Mouse (Mus musculus) intestine, embryonic 15.5 days (tissue): ENCODE measurements around the gene Gns. TPM values are rescaled to one million over a fixed set of nuclear protein-coding genes. Genes with fewer than 3 reads are reported as not detected.

Source experiments
- ATAC-seq: fragments of 200-750 bp; cut with Nextera tagmentation; 2 replicates; pipeline ENCODE4 v1.8.0; 2017; ENCODE audit warnings: moderate TSS enrichment, moderate library complexity
- H3K27ac ChIP-seq: fragments of 300-500 bp; sonication (generic); 2 replicates; pipeline ENCODE4 v1.5.1; 2015; ENCODE audit warnings: mild to moderate bottlenecking, inconsistent platforms
- H3K27me3 ChIP-seq: fragments of 300-500 bp; sonication (generic); replicated peaks from 2 replicates; pipeline ENCODE4 v1.6.1; 2015; ENCODE audit warnings: inconsistent platforms
- H3K36me3 ChIP-seq: fragments of 300-500 bp; sonication (generic); 2 replicates; pipeline ENCODE4 v1.6.1; 2015; ENCODE audit warnings: inconsistent platforms
- H3K4me1 ChIP-seq: fragments of 300-500 bp; sonication (generic); replicated peaks from 2 replicates; pipeline ENCODE4 v1.6.1; 2015; ENCODE audit warnings: inconsistent platforms
- H3K4me2 ChIP-seq: fragments of 300-500 bp; sonication (generic); replicated peaks from 2 replicates; pipeline ENCODE4 v1.6.1; 2015; ENCODE audit warnings: mild to moderate bottlenecking, inconsistent platforms
- H3K4me3 ChIP-seq: fragments of 300-500 bp; sonication (generic); replicated peaks from 2 replicates; pipeline ENCODE4 v1.5.1; 2015; ENCODE audit warnings: inconsistent platforms
- H3K9ac ChIP-seq: fragments of 300-500 bp; sonication (generic); 2 replicates; pipeline ENCODE4 v1.6.1; 2015; ENCODE audit warnings: inconsistent platforms
- H3K9me3 ChIP-seq: fragments of 300-500 bp; sonication (generic); 2 replicates; pipeline ENCODE4 v1.6.1; 2016; ENCODE audit warnings: inconsistent platforms
- WGBS: fragments of 180-500 bp; shearing (Covaris S2); methylation state at CpG from one replicate; pipeline ENCODE4 v1.1.7; 2015; 5-methylcytosine and 5-hydroxymethylcytosine counted together
- polyA plus RNA-seq: library from polyadenylated mRNA; unstranded; fragments of >200 nt; fragmentation: Nextera tagmentation; extraction: Ambion mirVana; gene quantifications from 2 replicates; pipeline ENCODE4 v1.2.1, GENCODE M21; 2015

Gene Gns
- polyA plus RNA-seq, 1 experiment from 2014 or later: 41.4 TPM

DNA sequence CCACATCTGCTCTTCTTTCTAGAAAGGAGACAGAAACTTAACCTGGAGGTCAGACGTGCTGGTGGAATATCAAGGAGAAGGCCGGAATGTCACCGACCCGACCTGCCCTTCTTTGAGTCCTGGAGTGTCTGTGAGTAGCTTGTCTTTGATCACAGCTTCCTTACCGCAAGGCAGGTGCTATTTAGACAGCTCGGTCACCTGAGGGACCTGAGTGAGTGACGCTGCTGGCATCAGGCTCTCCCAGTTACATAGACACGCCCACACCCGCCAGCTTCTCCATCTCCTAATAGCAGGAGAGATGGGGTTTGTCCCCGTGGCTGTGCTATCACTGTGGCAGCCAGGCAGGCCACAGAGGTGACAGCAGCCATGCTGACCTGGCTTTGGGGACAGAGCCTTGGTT, 25.7 kb downstream of the Gns start:
- no peak for ATAC-seq
- Histone ChIP-seq H3K27ac (no peak overlapping the region), H3K4me2 (no peak overlapping the region), H3K9ac (no peak overlapping the region), H3K4me1 (peaks cover 13% of the 10 kb centered on the region; the same call in 1 of the 2 replicates), H3K9me3 (no peaks in the 10 kb centered on the region), H3K36me3 (peaks cover 18% of the 10 kb centered on the region; the same call in 1 of the 2 replicates), H3K4me3 (no peak overlapping the region), H3K27me3 (no peaks in the 10 kb centered on the region)
- 69% methylated on average over 10 of the region's 10 CpGs for WGBS

DNA sequence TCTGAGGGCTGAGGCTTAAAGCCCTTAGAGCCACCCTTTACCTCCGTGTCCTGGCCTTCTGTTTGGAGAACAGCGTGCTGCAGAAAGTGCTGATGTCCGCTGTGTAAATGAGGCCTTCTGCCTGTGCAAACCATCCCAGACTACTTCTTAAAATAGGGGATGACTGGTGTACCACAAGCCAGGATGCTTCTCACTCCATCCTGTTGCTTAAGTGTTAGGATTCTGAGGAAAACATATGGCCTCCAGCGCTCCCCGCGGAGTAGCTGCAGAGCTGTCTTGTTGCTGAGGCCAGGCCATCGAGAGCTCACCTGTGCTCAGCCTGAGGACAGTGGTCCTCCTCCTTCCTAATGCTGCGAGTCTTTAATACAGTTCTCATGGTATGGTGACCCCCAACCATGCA, 27.0 kb downstream of the Gns start:
- H3K4me2 ChIP-seq: no peak overlapping the region
- H3K9me3 ChIP-seq: no peaks in the 10 kb centered on the region
- 0 out of 2 replicates have a peak, but pooled peaks cover 3% of the 10 kb centered on the region for H3K4me1 ChIP-seq
- ATAC-seq: no peak
- H3K4me3 ChIP-seq: no peak overlapping the region
- peaks cover 18% of the 10 kb centered on the region; the same call in 1 of the 2 replicates for H3K36me3 ChIP-seq
- no peaks in the 10 kb centered on the region for H3K27me3 ChIP-seq
- no peak overlapping the region for H3K9ac ChIP-seq
- 91% methylated on average over 8 of the region's 8 CpGs for WGBS
- no peak overlapping the region for H3K27ac ChIP-seq

DNA sequence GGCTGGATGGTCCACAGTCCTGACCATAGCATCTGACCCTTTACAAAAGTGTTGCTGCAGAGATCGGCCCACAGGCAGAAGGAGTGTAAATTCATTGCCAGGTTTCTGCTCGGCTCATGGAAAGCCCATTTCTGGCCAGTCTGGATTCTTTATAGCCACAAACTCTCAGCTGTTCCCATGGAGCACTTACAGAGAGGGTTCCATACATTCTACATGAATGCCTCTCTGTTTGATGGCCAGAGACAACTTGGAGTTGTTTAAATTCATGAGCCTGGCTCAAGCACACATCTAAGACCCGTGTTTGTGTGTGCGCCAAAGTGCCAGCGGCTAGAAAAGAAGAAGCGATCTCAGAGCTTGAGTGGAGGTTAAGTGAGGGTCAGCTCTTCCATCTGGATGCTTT, 29.4 kb downstream of the Gns start:
- no peaks in the 10 kb centered on the region for H3K27me3 ChIP-seq
- 0 out of 2 replicates have a peak, but pooled peaks cover 3% of the 10 kb centered on the region for H3K4me1 ChIP-seq
- H3K27ac ChIP-seq: no peak overlapping the region
- no peak overlapping the region for H3K4me3 ChIP-seq
- H3K9ac ChIP-seq: no peak overlapping the region
- ATAC-seq: no peak
- 59% methylated on average over 6 of the region's 6 CpGs for WGBS
- peaks cover 16% of the 10 kb centered on the region; the same call in 1 of the 2 replicates for H3K36me3 ChIP-seq
- no peak overlapping the region for H3K4me2 ChIP-seq
- H3K9me3 ChIP-seq: no peaks in the 10 kb centered on the region

DNA sequence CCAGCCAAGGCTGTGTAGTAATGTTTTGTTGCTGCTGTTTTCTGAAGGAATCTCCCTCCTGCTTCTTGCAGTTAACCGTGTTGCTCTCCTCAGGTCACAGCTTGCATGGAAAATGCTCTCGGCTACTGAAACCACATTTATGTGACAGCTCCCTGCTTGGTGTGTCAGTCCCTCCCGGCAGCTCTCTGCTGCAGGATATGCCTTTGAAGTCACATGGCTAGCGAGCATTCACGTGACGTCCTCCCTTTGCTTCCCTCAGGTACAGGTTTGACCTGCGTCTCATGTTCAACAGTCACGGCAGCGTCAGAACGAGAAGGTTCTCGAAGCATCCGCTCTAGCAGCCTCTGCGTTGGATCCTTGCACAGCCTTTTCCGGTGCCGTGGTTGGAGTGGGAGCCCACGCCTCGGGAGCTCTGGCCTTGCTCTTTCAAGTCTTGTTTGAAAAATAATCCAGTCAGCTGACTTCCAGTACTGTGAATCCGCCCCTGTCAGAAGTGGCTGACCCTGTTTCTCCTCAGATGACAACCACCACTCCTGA, 30.0 kb downstream of the Gns start:
- ATAC-seq: no peak
- H3K4me1 ChIP-seq: 0 out of 2 replicates have a peak, but pooled peaks cover 3% of the 10 kb centered on the region
- no peak overlapping the region for H3K4me2 ChIP-seq
- no peak overlapping the region for H3K9ac ChIP-seq
- H3K9me3 ChIP-seq: no peaks in the 10 kb centered on the region
- H3K27ac ChIP-seq: no peak overlapping the region
- H3K4me3 ChIP-seq: no peak overlapping the region
- H3K27me3 ChIP-seq: no peaks in the 10 kb centered on the region
- 72% methylated on average over 18 of the region's 18 CpGs for WGBS
- H3K36me3 ChIP-seq: peaks cover 16% of the 10 kb centered on the region; the same call in 1 of the 2 replicates

DNA sequence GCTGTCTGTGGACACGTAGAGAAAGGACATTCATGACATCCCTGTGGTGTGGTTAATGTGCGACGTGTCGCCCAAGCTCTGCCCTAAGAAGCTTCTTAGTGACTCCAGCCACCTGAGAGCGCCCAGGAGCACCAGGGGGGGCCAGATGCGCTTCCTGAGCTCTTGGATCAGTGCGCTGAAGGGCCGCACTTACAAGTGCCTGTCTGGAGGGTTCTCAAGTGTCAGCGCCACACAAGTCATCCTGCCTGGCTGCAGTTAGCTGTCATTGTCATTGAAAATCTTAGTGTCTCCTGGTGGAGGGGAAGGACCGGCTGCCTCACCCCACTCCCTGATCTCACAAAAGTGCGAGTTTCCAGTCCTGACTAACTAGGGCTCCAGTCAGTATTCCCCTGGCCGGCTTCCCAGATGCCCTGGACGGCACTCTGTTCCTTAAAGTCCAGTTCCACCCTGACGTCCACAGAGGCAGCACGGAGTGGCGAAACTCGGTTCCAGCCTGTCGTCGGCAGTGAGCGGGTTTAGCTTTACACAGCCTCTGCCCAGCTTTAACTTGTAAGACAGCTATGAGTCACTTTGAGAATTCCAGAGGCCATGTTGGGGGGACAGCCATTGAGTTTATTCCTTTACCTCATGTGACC, 30.8 kb downstream of the Gns start:
- H3K4me1 ChIP-seq: 0 out of 2 replicates have a peak, but pooled peaks cover 3% of the 10 kb centered on the region
- ATAC-seq: no peak
- H3K36me3 ChIP-seq: peaks cover 16% of the 10 kb centered on the region; the same call in 1 of the 2 replicates
- no peak overlapping the region for H3K4me3 ChIP-seq
- no peak overlapping the region for H3K4me2 ChIP-seq
- no peaks in the 10 kb centered on the region for H3K9me3 ChIP-seq
- H3K9ac ChIP-seq: no peak overlapping the region
- no peaks in the 10 kb centered on the region for H3K27me3 ChIP-seq
- no peak overlapping the region for H3K27ac ChIP-seq
- WGBS: 83% methylated on average over 20 of the region's 20 CpGs

DNA sequence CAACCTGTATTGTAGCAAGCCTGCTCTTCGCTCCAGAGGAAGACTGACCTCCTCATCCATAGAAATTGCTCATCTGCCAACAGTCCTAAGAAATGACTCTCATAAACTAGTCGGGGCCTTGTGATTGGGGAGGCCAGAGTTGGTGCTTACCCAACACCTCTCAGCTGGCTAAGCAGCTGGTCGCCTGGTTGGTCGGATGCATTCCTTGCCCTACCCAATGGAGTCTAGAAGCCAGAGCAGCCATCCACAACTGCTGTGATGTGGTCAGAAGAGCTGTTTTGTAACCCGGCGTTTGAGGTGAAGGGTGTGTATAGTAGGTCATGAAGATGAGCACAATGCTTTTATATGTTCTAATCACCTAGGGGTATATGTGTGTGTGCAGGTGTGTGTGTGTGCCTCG, 33.7 kb downstream of the Gns start:
- H3K36me3 ChIP-seq: no peaks in the 10 kb centered on the region
- no peaks in the 10 kb centered on the region for H3K9me3 ChIP-seq
- no peak overlapping the region for H3K4me3 ChIP-seq
- H3K9ac ChIP-seq: no peak overlapping the region
- H3K4me2 ChIP-seq: no peak overlapping the region
- 85% methylated on average over 7 of the region's 7 CpGs for WGBS
- no peak for ATAC-seq
- 0 out of 2 replicates have a peak, but pooled peaks cover 3% of the 10 kb centered on the region for H3K4me1 ChIP-seq
- H3K27me3 ChIP-seq: no peaks in the 10 kb centered on the region
- no peak overlapping the region for H3K27ac ChIP-seq

DNA sequence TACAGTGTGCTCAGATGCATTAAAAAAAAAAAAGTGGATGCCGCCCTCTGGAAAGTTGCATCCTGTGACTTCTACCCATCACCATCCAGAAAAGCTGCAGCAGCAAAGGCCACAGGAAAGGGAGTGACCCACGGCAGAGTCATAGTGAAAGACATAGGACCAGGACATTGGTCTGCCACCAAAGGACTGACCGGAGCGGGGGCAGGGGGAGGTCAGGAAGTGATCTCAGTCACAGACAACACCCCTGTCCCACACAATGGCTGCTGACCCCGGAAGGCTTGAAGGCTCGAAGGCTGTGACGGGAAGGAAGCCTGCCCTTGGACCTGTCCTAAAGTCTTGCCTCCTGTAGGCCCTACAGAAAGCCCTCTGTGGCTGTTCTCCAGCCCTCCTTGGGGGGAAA, 36.1 kb downstream of the Gns start:
- 83% methylated on average over 7 of the region's 7 CpGs for WGBS
- Histone ChIP-seq H3K9ac (no peak overlapping the region), H3K27me3 (no peaks in the 10 kb centered on the region), H3K36me3 (no peaks in the 10 kb centered on the region), H3K4me1 (no peaks in the 10 kb centered on the region), H3K4me3 (no peak overlapping the region), H3K9me3 (no peaks in the 10 kb centered on the region), H3K4me2 (no peak overlapping the region), H3K27ac (no peak overlapping the region)
- no peak for ATAC-seq

DNA sequence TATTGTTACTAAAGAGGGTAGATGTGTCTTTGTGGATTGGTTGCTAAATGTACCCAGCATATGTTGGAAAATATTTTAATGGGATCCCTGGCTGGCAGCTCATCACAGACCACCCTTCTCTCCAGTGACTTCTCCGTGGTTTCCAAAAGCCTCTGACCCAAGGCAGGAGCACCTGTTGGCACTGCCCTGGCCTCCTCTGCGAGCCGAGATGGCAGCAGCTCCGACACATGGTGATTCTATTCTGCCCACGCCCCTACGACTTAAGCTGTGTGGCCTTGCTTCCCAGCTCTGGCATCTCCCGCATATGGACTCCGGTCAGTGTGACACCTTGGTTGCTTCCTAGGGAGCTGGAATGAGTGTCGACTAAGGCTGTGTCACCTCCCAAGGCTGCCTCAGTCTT, 38.2 kb downstream of the Gns start:
- Histone ChIP-seq H3K27me3 (no peaks in the 10 kb centered on the region), H3K9me3 (no peaks in the 10 kb centered on the region), H3K9ac (no peak overlapping the region), H3K27ac (no peak overlapping the region), H3K36me3 (no peaks in the 10 kb centered on the region), H3K4me2 (no peak overlapping the region), H3K4me1 (no peaks in the 10 kb centered on the region), H3K4me3 (no peak overlapping the region)
- WGBS: 71% methylated on average over 9 of the region's 9 CpGs
- no peak; the same call in 1 of the 2 replicates for ATAC-seq

DNA sequence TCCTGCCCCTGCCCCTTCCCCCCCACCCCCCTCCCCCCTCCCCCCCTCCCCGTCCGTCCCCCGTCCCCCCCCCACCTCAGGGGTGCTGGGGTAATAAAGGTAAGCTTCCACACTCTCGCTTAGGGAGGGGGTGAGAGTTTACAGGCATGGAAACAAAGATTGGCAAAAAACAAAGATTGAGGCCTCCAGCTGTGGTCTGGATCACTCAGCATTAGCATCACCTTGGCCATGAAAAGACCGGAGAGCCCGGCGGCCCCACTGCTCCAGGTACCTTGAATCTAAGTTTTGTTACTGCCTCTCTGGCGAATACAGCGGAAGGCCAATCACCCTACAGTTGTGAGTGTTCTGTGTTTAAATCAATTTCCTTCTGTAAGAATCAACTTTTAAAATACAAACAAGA, 39.1 kb downstream of the Gns start:
- no peak overlapping the region for H3K9ac ChIP-seq
- no peak overlapping the region for H3K27ac ChIP-seq
- H3K27me3 ChIP-seq: no peaks in the 10 kb centered on the region
- 59% methylated on average over 6 of the region's 9 CpGs for WGBS
- H3K4me2 ChIP-seq: no peak overlapping the region
- ATAC-seq: no peak
- H3K4me1 ChIP-seq: no peaks in the 10 kb centered on the region
- no peaks in the 10 kb centered on the region for H3K36me3 ChIP-seq
- H3K4me3 ChIP-seq: no peak overlapping the region
- H3K9me3 ChIP-seq: no peaks in the 10 kb centered on the region

DNA sequence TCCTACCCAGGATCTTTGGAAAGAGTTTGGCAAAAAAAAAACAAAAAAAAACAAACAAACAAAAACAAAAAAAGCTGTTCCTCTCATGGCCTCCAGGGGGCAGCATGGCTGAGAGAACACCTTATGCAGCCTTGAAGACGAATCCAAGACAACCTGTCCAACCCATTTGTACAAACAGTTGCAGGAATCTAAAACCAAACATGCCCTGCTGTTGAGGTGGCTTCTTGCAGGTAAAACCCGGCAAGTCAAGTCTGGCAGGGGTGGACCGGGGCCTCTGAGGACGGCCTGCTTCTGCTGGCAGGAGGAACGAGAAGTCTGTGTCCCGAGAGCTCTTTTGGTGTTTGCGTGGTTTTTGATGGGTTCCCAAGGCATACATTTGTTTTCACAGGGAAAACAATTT, 44.8 kb downstream of the Gns start:
- ATAC-seq: 0 out of 2 replicates have a peak, but pooled peaks have one; percentile 46
- Histone ChIP-seq H3K4me1 (0 out of 2 replicates have a peak, but pooled peaks cover 3% of the 10 kb centered on the region), H3K27ac (no peak overlapping the region), H3K4me2 (no peak overlapping the region), H3K9me3 (no peaks in the 10 kb centered on the region), H3K27me3 (no peaks in the 10 kb centered on the region), H3K36me3 (peaks cover 9% of the 10 kb centered on the region), H3K4me3 (no peak overlapping the region), H3K9ac (no peak overlapping the region)
- WGBS: 57% methylated on average over 7 of the region's 7 CpGs

DNA sequence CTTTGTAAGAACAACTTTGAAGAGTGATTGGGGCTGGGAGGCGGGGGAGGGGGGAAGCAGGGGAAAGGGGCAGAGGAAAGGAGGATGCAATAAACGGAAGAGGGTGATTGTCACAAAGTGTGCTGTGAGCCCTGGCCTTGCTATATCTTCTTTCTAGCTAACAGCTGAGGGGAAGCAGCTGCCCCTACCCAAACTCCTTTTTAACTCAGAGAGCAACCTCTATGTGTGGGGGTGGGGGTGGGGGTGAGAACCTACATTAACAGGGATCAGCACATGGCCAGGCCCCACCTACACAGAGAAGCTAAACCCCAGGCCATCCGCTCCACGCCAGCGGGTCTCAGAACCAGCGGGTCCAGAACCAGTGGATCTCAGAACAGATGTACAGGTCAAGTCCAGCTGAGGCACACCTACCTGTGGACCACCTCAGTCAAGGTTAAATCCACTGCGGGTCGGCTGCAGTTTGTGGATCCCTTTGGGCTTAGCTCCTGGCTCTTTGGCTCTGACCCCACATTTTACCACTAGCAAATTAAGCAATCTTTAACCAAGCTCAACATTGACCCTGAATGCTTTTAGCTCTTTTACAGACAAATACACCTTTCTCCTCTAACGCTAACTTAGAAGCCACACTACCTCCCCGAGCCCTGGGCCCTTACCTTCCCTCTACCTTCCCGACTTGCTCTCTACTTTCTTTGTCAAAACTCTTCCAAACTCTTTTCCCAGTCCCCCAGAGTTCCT, 47.0 kb downstream of the Gns start:
- no peak for ATAC-seq
- no peak overlapping the region for H3K9ac ChIP-seq
- H3K27me3 ChIP-seq: no peaks in the 10 kb centered on the region
- no peak overlapping the region for H3K27ac ChIP-seq
- H3K4me2 ChIP-seq: no peak overlapping the region
- 70% methylated on average over 11 of the region's 11 CpGs for WGBS
- H3K36me3 ChIP-seq: peaks cover 13% of the 10 kb centered on the region
- 0 out of 2 replicates have a peak, but pooled peaks cover 8% of the 10 kb centered on the region for H3K4me1 ChIP-seq
- no peak overlapping the region for H3K4me3 ChIP-seq
- H3K9me3 ChIP-seq: no peaks in the 10 kb centered on the region

DNA sequence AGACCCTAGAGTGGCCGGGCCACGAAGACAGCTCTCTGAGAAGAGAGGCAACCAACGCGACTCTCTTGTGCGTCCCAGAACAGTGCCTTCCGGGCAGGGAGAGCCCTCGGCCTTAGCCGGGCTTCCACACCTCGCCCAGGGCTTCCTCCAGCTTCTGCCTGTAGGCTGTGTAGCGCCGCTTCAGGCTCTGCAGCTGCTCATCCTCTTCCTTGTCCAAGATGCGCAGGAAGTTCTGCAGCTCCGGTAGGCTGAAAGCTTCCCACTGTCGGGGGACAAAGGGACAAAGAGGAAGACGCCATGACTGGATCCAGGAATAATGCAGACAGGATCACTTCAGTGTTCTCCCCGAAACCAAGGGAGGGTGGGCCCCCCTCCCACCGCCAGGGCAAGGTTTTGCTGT, 47.9 kb downstream of the Gns start:
- H3K36me3 ChIP-seq: peaks cover 13% of the 10 kb centered on the region
- H3K27me3 ChIP-seq: no peaks in the 10 kb centered on the region
- WGBS: 80% methylated on average over 17 of the region's 17 CpGs
- no peak overlapping the region for H3K4me3 ChIP-seq
- H3K27ac ChIP-seq: no peak overlapping the region
- no peak overlapping the region for H3K9ac ChIP-seq
- H3K4me1 ChIP-seq: 0 out of 2 replicates have a peak, but pooled peaks cover 8% of the 10 kb centered on the region
- no peaks in the 10 kb centered on the region for H3K9me3 ChIP-seq
- H3K4me2 ChIP-seq: no peak overlapping the region
- no peak for ATAC-seq
